Mouse (Mus musculus) midbrain, embryonic 10.5 days (tissue): ENCODE data around the gene Gm20538. TPM values are rescaled to one million over a fixed set of nuclear protein-coding genes. Genes with fewer than 3 reads are reported as not detected.

ENCODE experiments used
- DNase-seq: peaks from one replicate; pipeline ENCODE4 v3.0.0-alpha.2; 2017; ENCODE audit warnings: low spot score
- H3K27ac ChIP-seq: fragments of 300-500 bp; sonication (generic); replicated peaks from 2 replicates; pipeline ENCODE4 v1.5.1; 2016; ENCODE audit warnings: mild to moderate bottlenecking
- H3K27me3 ChIP-seq: fragments of 300-500 bp; sonication (generic); 2 replicates; pipeline ENCODE4 v1.6.1; 2016; ENCODE audit warnings: low read depth, mild to moderate bottlenecking; ENCODE audit not compliant: poor library complexity, severe bottlenecking
- H3K36me3 ChIP-seq: fragments of 300-500 bp; sonication (generic); 2 replicates; pipeline ENCODE4 v1.6.1; 2016; ENCODE audit warnings: mild to moderate bottlenecking, moderate library complexity
- H3K4me1 ChIP-seq: fragments of 300-500 bp; sonication (generic); 2 replicates; pipeline ENCODE4 v1.6.1; 2016
- H3K4me3 ChIP-seq: fragments of 300-500 bp; sonication (generic); 2 replicates; pipeline ENCODE4 v1.5.1; 2016; ENCODE audit warnings: mild to moderate bottlenecking, moderate library complexity
- H3K9me3 ChIP-seq: fragments of 300-500 bp; sonication (generic); replicated peaks from 2 replicates; pipeline ENCODE4 v1.6.1; 2016; ENCODE audit warnings: mild to moderate bottlenecking
- WGBS: fragments of 180-500 bp; shearing (Covaris S2); methylation state at CpG from one replicate; pipeline ENCODE4 v1.1.7; 2016; 5-methylcytosine and 5-hydroxymethylcytosine counted together
- polyA plus RNA-seq: library from polyadenylated mRNA; unstranded; fragments of >200 nt; fragmentation: Nextera tagmentation; extraction: Ambion mirVana; gene quantifications from 2 replicates; pipeline ENCODE4 v1.2.1, GENCODE M21; 2016

Gm20538 gene
- polyA plus RNA-seq, 1 experiment from 2014 or later: not detected

GRCm38 (mm10) chr19:44554861-44555590 is 2.4 kb upstream of the Gm20538 start, which contains the start of gene Ndufb8:
Gene Ndufb8 (minus strand): TSS chr19:44555440.
- Histone ChIP-seq H3K27ac (peak within 1 kb of the TSS; percentile 96), H3K36me3 (peaks cover 36% of the 10 kb centered on the region), H3K4me3 (peak within 1 kb of the TSS; percentile 94), H3K9me3 (no peaks in the 10 kb centered on the region), H3K4me1 (peaks cover 20% of the 10 kb centered on the region), H3K27me3 (peaks cover 12% of the 10 kb centered on the region)
- DNase-seq: peak; percentile 97
- under 1% methylated on average over 50 of the region's 50 CpGs for WGBS

- peaks cover 41% of the 10 kb centered on the region for H3K36me3 ChIP-seq
- peak overlapping the region; percentile 96 for H3K27ac ChIP-seq
- H3K9me3 ChIP-seq: no peaks in the 10 kb centered on the region
- WGBS: 9% methylated on average over 8 of the region's 8 CpGs
- H3K27me3 ChIP-seq: peaks cover 12% of the 10 kb centered on the region
- DNase-seq: no peak
- H3K4me1 ChIP-seq: peaks cover 20% of the 10 kb centered on the region
- peak overlapping the region; percentile 94 for H3K4me3 ChIP-seq
Observed at GRCm38 (mm10) chr19:44554490-44554860, 1.8 kb upstream of the Gm20538 start.

DNA sequence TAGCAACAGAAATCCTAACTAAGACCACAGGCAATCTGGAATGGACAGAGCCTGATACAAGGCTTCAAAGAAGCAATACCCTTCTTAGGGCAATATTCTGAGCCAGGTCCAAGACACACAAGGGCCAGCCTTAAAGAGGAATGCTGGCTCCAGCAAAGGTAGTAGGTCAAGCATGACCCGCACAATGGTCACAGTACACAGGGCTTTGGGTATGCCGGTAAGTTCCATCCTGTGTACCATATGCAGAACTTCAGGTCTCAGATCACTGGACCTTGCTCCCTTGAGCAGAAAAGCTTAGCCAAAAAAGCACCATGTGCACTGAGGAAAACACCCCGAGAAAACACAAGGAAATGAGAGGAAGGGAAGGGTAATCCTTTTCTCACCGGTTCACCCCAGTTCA is 655 bp upstream of the Gm20538 start:
- H3K4me1 ChIP-seq: peaks cover 20% of the 10 kb centered on the region
- H3K27ac ChIP-seq: no peak overlapping the region
- 97% methylated on average over 4 of the region's 4 CpGs for WGBS
- no peak for DNase-seq
- H3K36me3 ChIP-seq: peaks cover 53% of the 10 kb centered on the region
- H3K4me3 ChIP-seq: 0 out of 2 replicates have a peak overlapping the region, but pooled peaks have one; percentile 8
- no peaks in the 10 kb centered on the region for H3K9me3 ChIP-seq
- peaks cover 6% of the 10 kb centered on the region for H3K27me3 ChIP-seq

DNA sequence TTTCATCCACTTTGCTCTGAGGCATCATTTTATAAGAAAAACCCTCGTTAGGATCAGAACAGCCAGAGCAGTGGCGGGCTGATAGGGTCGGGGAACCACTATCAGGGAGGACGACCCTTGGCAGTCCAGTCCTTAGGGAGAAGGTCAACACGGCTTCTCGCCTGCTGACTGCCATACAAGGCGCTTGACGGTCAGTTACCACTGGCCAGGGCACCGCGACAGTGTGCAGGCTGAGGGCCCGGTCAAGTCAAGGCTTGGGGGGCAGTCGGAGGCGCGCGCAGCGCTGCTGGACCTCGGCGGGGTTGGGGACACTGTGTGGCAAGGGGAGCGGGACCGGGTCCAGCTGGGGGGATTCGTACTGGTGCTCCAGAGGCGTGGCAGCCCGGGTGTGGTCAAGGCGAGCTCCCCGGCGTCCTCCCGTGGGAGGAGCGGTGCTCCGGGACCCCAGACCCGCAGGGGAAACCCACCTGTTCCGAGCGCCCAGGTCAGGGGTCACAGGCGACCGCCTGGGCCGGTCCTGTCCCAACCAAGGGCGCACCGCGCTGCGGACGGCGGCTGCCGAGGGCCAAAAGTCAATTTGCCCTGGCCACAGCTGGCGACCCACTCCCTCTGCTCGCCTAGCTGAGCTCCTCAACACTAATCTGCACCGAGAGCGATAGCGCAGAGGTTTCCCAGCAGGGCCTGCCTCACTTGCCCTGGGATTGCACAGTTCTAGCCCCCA is 7.2 kb downstream of the Gm20538 start, which contains the start of gene Sec31b:
Sec31b (minus strand) TSS at position 544 of the 721 bp plus-strand sequence.
- Histone ChIP-seq H3K27ac (peak within 1 kb of the TSS; percentile 77), H3K4me1 (peaks cover 15% of the 10 kb centered on the region), H3K4me3 (peak within 1 kb of the TSS; percentile 71), H3K27me3 (peaks cover 51% of the 10 kb centered on the region), H3K36me3 (peaks cover 28% of the 10 kb centered on the region), H3K9me3 (peaks cover 10% of the 10 kb centered on the region)
- peak; percentile 80 for DNase-seq
- under 1% methylated on average over 47 of the region's 47 CpGs for WGBS

DNA sequence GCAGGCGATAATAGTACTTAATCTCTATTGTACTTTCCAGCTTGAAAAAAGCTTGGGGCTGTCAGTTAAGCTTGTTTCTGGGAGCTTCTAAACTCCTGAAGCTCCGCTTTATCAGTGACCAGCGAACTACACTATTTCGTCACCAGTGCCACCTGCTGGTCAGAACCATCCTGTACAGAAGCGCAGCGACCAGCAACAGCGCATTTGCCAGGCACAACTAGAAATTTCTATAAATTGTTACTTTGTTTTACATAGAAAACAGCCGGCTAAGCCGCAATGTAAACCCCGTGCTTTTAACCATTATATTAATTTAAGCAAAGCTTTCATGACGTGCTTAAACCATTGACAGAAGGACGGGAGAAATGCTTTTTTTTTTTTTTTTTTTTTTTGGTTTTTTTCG is 7.9 kb downstream of the Gm20538 start:
- H3K27me3 ChIP-seq: peaks cover 51% of the 10 kb centered on the region
- H3K4me3 ChIP-seq: peak overlapping the region; percentile 71
- peaks cover 15% of the 10 kb centered on the region for H3K4me1 ChIP-seq
- peak; percentile 79 for DNase-seq
- peaks cover 15% of the 10 kb centered on the region for H3K9me3 ChIP-seq
- H3K36me3 ChIP-seq: peaks cover 21% of the 10 kb centered on the region
- H3K27ac ChIP-seq: no peak overlapping the region
- 3% methylated on average over 13 of the region's 13 CpGs for WGBS

GRCm38 (mm10) chr19:44544372-44544771 is 8.3 kb downstream of the Gm20538 start:
- H3K36me3 ChIP-seq: peaks cover 17% of the 10 kb centered on the region
- H3K9me3 ChIP-seq: peaks cover 15% of the 10 kb centered on the region
- DNase-seq: no peak
- peaks cover 15% of the 10 kb centered on the region for H3K4me1 ChIP-seq
- 54% methylated on average over 10 of the region's 10 CpGs for WGBS
- no peak overlapping the region for H3K4me3 ChIP-seq
- H3K27me3 ChIP-seq: peaks cover 54% of the 10 kb centered on the region
- no peak overlapping the region for H3K27ac ChIP-seq

- H3K27ac ChIP-seq: no peak overlapping the region
- H3K9me3 ChIP-seq: peaks cover 15% of the 10 kb centered on the region
- H3K4me3 ChIP-seq: no peak overlapping the region
- WGBS: 94% methylated on average over 8 of the region's 8 CpGs
- peaks cover 54% of the 10 kb centered on the region for H3K27me3 ChIP-seq
- H3K36me3 ChIP-seq: peaks cover under 1% of the 10 kb centered on the region; the same call in 1 of the 2 replicates
- peaks cover 15% of the 10 kb centered on the region for H3K4me1 ChIP-seq
- no peak for DNase-seq
Observed at GRCm38 (mm10) chr19:44542694-44543178, 9.9 kb downstream of the Gm20538 start.

- H3K27me3 ChIP-seq: peaks cover 53% of the 10 kb centered on the region
- no peaks in the 10 kb centered on the region for H3K36me3 ChIP-seq
- WGBS: 89% methylated on average over 8 of the region's 8 CpGs
- H3K27ac ChIP-seq: no peak overlapping the region
- H3K4me1 ChIP-seq: no peaks in the 10 kb centered on the region
- no peak for DNase-seq
- peaks cover 15% of the 10 kb centered on the region for H3K9me3 ChIP-seq
- H3K4me3 ChIP-seq: no peak overlapping the region
Observed at GRCm38 (mm10) chr19:44537416-44537815, 15.2 kb downstream of the Gm20538 start.

DNA sequence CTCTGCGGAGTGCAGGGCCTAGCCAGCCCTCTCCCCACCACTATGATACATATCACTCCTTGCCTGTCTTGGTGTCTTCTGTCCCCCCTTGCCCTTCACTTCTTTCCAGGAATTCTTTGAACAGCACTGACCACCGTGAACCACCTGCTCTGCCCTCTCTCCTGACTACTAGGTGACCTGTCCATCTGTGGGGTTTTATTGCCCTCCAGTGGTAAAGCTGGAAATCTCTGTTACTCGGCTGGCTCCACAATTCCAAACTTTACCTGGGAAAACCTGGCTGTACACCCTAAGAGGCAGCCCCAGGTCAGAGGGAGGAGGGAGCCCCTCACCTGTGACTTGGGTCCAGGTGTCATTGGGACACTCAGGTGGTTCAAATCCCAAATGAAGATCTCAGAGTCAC is 17.3 kb downstream of the Gm20538 start:
- DNase-seq: peak; percentile 18
- WGBS: 39% methylated on average over 3 of the region's 3 CpGs
- no peak overlapping the region for H3K27ac ChIP-seq
- H3K27me3 ChIP-seq: peaks cover 71% of the 10 kb centered on the region
- peaks cover 4% of the 10 kb centered on the region for H3K9me3 ChIP-seq
- H3K4me1 ChIP-seq: no peaks in the 10 kb centered on the region
- no peak overlapping the region for H3K4me3 ChIP-seq
- no peaks in the 10 kb centered on the region for H3K36me3 ChIP-seq

DNA sequence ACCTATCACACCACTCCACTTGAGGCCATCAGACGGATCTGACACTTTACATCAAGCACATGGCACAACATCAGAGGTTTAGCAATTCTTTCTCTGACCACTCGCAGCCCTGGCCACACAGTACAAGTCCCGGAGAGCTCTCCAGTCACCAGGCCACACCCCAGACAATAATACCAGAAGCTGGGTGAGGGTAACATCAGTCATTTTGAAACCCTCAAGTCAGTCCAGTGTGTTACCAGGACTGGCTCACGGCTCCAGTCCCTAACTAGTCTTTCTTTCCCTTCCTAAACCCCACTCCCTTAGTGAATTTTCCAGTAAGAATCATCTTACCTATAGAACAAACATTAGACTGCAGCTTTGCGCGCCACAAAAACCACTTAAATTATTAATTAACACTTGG is 22.6 kb downstream of the Gm20538 start:
- H3K27ac ChIP-seq: no peak overlapping the region
- H3K36me3 ChIP-seq: no peaks in the 10 kb centered on the region
- no peak for DNase-seq
- 91% methylated on average over 6 of the region's 6 CpGs for WGBS
- no peak overlapping the region for H3K4me3 ChIP-seq
- no peaks in the 10 kb centered on the region for H3K9me3 ChIP-seq
- peaks cover 98% of the 10 kb centered on the region for H3K27me3 ChIP-seq
- no peaks in the 10 kb centered on the region for H3K4me1 ChIP-seq

DNA sequence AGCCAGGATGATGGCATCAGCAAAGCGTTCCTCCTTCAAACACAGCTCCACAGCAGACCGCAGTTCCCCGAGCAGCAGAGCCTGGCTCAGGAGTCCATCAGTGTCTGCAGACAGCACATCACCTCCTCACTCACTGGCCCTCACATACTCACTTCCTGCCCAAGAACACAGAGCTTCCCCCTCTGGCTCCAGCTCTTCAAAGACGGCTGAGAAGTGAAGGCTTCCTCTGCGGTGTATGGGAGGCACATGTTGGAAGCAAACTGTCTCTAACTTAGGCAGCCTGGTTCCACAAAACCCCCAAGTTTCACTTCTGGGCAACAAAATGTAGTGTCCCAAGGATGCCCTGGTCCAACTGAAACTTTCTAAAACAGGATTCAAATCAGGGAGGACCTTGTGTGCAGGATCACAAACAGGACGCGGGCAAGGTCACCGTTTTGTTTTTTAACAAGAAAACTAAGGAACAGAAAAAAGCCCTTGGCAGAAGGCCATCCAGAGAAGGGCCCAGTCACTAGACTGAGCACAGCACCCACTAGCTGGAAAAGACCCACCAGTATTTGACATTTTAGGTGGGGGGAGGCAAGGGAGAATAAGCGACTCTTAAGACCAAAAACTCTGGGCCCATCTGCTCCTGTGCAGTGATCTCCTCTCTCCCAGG is 27.0 kb downstream of the Gm20538 start:
- Histone ChIP-seq H3K9me3 (no peaks in the 10 kb centered on the region), H3K27me3 (peaks cover 98% of the 10 kb centered on the region), H3K4me3 (no peak overlapping the region), H3K27ac (no peak overlapping the region), H3K36me3 (no peaks in the 10 kb centered on the region), H3K4me1 (no peaks in the 10 kb centered on the region)
- WGBS: 92% methylated on average over 9 of the region's 9 CpGs
- DNase-seq: no peak

DNA sequence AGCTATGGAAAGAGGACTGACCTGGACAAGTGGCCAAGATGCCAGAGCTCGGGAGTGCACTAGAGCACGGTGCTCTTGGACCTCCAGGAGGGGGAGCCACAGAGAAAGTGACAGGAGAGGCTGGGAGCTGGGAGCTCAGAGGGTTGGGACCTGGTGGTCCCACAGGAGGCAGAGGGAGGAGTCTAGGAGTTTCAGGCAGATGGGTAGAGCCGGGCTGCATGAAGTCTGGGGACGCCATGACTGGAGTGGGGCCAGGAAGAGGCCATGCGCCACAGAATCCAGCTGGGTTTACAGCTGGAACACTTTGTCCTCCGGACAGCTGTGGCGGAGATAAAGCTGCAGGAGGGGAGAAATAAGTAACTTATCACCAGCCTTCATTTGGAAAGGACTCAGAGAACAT is 33.5 kb downstream of the Gm20538 start:
- DNase-seq: peak; percentile 46
- Histone ChIP-seq H3K27me3 (peaks cover 100% of the 10 kb centered on the region), H3K4me1 (peaks cover 49% of the 10 kb centered on the region), H3K27ac (no peak overlapping the region), H3K9me3 (no peaks in the 10 kb centered on the region), H3K4me3 (no peak overlapping the region), H3K36me3 (no peaks in the 10 kb centered on the region)
- 28% methylated on average over 7 of the region's 7 CpGs for WGBS
